Mouse (Mus musculus) CH12.LX (cell line): ENCODE measurements at regions not wholly inside any gene's neighbourhood (a gene's known extent, or its start where the extent isn't known, plus 50 kb on each side); places are given as distances from the start of the nearest gene placed in this dataset.

ENCODE experiments used
- DNase-seq: peaks from one replicate; pipeline ENCODE4 v3.0.0-alpha.2; 2013; ENCODE audit errors: extremely low read depth
- H3K27ac ChIP-seq: 2 replicates; pipeline ENCODE4 v1.5.1; 2012; ENCODE audit warnings: low read depth, mild to moderate bottlenecking, control low read depth, moderate library complexity; ENCODE audit not compliant: insufficient read depth
- H3K27me3 ChIP-seq: replicated peaks from 2 replicates; pipeline ENCODE3; 2012; ENCODE audit warnings: inconsistent platforms
- H3K36me3 ChIP-seq, 2 experiments: replicated peaks in 1 of 2; 2 replicates each; pipeline versions ENCODE3 to v1.6.1; 2012; ENCODE audit warnings: inconsistent platforms in 1 of 2, low read length in 1 of 2, mild to moderate bottlenecking in 1 of 2, mixed read lengths in 1 of 2, moderate library complexity in 1 of 2; ENCODE audit not compliant: control insufficient read depth in 1 of 2, insufficient read depth in 1 of 2
- H3K4me1 ChIP-seq, 2 experiments: 2 replicates each; pipeline ENCODE4 v1.6.1; 2012; ENCODE audit warnings: inconsistent platforms in 1 of 2, moderate library complexity in 1 of 2; ENCODE audit not compliant: insufficient read depth in 2 of 2, control insufficient read depth in 1 of 2
- H3K4me2 ChIP-seq: 2 replicates; pipeline ENCODE4 v1.6.1; 2012; ENCODE audit warnings: low read depth, mild to moderate bottlenecking, control low read depth; ENCODE audit not compliant: poor library complexity, insufficient read depth, severe bottlenecking
- H3K4me3 ChIP-seq, 3 experiments: fragments of 150-350 bp in 1 of 3; sonication (generic) in 1 of 3; replicated peaks in 1 of 3; 2 replicates each; pipeline versions ENCODE3 to v1.5.1; 2011 to 2012; ENCODE audit warnings: low read depth in 2 of 3, low read length in 2 of 3, mild to moderate bottlenecking in 2 of 3, moderate library complexity in 2 of 3, control low read depth in 1 of 3, improper control_type of control experiment in 1 of 3, inconsistent platforms in 1 of 3, mixed read lengths in 1 of 3; ENCODE audit not compliant: poor library complexity in 1 of 3
- H3K79me2 ChIP-seq: replicated peaks from 2 replicates; pipeline ENCODE4 v1.6.1; 2012; ENCODE audit warnings: mild to moderate bottlenecking, moderate library complexity; ENCODE audit not compliant: control insufficient read depth, poor library complexity, insufficient read depth, severe bottlenecking; ENCODE audit errors: extremely low read depth
- H3K9ac ChIP-seq: 2 replicates; pipeline ENCODE4 v1.6.1; 2012; ENCODE audit warnings: low read depth, mild to moderate bottlenecking, control low read depth, moderate library complexity; ENCODE audit not compliant: insufficient read depth
- H3K9me3 ChIP-seq: replicated peaks from 2 replicates; pipeline ENCODE3; 2012; ENCODE audit warnings: low read length, inconsistent platforms, mixed read lengths
- BHLHE40 ChIP-seq: IDR thresholded peaks from 2 replicates; pipeline ENCODE4 v1.6.1; 2011; ENCODE audit warnings: mild to moderate bottlenecking, low read depth, low read length, improper control_type of control experiment
- CHD2 ChIP-seq: IDR thresholded peaks from 2 replicates; pipeline ENCODE4 v1.6.1; 2011; ENCODE audit warnings: low read length, improper control_type of control experiment
- CTCF ChIP-seq, 2 experiments: IDR thresholded peaks in 1 of 2; conservative IDR thresholded peaks in 1 of 2; 2 replicates each; pipeline ENCODE4 v1.5.1; 2011 to 2012; ENCODE audit warnings: low read depth in 2 of 2, low read length in 2 of 2, improper control_type of control experiment in 1 of 2, inconsistent platforms in 1 of 2, mild to moderate bottlenecking in 1 of 2, moderate library complexity in 1 of 2
- ELF1 ChIP-seq: IDR thresholded peaks from 2 replicates; pipeline ENCODE4 v1.6.1; 2014; ENCODE audit warnings: low read depth, mild to moderate bottlenecking, inconsistent platforms, low read length, improper control_type of control experiment
- EP300 ChIP-seq: IDR thresholded peaks from 2 replicates; pipeline ENCODE4 v1.6.1; 2011; ENCODE audit warnings: low read length, improper control_type of control experiment
- ETS1 ChIP-seq: conservative IDR thresholded peaks from 2 replicates; pipeline ENCODE4 v1.6.1; 2012; ENCODE audit warnings: low read depth, mild to moderate bottlenecking, inconsistent platforms, low read length, improper control_type of control experiment, moderate library complexity
- GABPA ChIP-seq: IDR thresholded peaks from 2 replicates; pipeline ENCODE4 v1.6.1; 2012; ENCODE audit warnings: low read depth, low read length, improper control_type of control experiment, inconsistent platforms; ENCODE audit not compliant: insufficient replicate concordance
- KAT2A ChIP-seq: IDR thresholded peaks from 2 replicates; pipeline ENCODE4 v1.6.1; 2012; ENCODE audit warnings: low read length, improper control_type of control experiment, inconsistent platforms; ENCODE audit not compliant: insufficient replicate concordance
- MAX ChIP-seq: IDR thresholded peaks from 2 replicates; pipeline ENCODE4 v1.6.1; 2011; ENCODE audit warnings: low read length, improper control_type of control experiment
- MXI1 ChIP-seq: IDR thresholded peaks from 2 replicates; pipeline ENCODE4 v1.6.1; 2011; ENCODE audit warnings: mild to moderate bottlenecking, low read depth, low read length, improper control_type of control experiment
- MYC ChIP-seq: IDR thresholded peaks from 2 replicates; pipeline ENCODE4 v1.6.1; 2011; ENCODE audit warnings: low read depth, mild to moderate bottlenecking, improper control_type of control experiment, low read length
- NRF1 ChIP-seq: IDR thresholded peaks from 2 replicates; pipeline ENCODE4 v1.6.1; 2014; ENCODE audit warnings: low read depth, mild to moderate bottlenecking, inconsistent platforms, low read length, improper control_type of control experiment, moderate library complexity
- POLR2A ChIP-seq: IDR thresholded peaks from 2 replicates; pipeline ENCODE4 v1.6.1; 2011; ENCODE audit warnings: low read depth, mild to moderate bottlenecking, improper control_type of control experiment, low read length
- POLR2AphosphoS2 ChIP-seq: IDR thresholded peaks from 2 replicates; pipeline ENCODE4 v1.6.1; 2011; ENCODE audit warnings: low read depth, low read length, improper control_type of control experiment
- RAD21 ChIP-seq: IDR thresholded peaks from 2 replicates; pipeline ENCODE4 v1.6.1; 2011; ENCODE audit warnings: low read depth, mild to moderate bottlenecking, low read length, improper control_type of control experiment, moderate library complexity
- RCOR1 ChIP-seq: conservative IDR thresholded peaks from 2 replicates; pipeline ENCODE4 v1.6.1; 2012; ENCODE audit warnings: low read depth, mild to moderate bottlenecking, inconsistent platforms, low read length, improper control_type of control experiment
- SMC3 ChIP-seq: IDR thresholded peaks from 2 replicates; pipeline ENCODE4 v1.6.1; 2011; ENCODE audit warnings: low read depth, low read length, improper control_type of control experiment
- TCF12 ChIP-seq: IDR thresholded peaks from 2 replicates; pipeline ENCODE4 v1.6.1; 2014; ENCODE audit warnings: low read depth, mild to moderate bottlenecking, inconsistent platforms, low read length, improper control_type of control experiment
- USF1 ChIP-seq: IDR thresholded peaks from 2 replicates; pipeline ENCODE4 v1.6.1; 2014; ENCODE audit warnings: low read depth, mild to moderate bottlenecking, inconsistent platforms, low read length, improper control_type of control experiment
- USF2 ChIP-seq: conservative IDR thresholded peaks from 2 replicates; pipeline ENCODE4 v1.6.1; 2011; ENCODE audit warnings: low read depth, low read length, improper control_type of control experiment
- ZC3H11A ChIP-seq: IDR thresholded peaks from 2 replicates; pipeline ENCODE4 v1.6.1; 2012; ENCODE audit warnings: low read depth, mild to moderate bottlenecking, inconsistent platforms, low read length, improper control_type of control experiment
- ZKSCAN1 ChIP-seq: IDR thresholded peaks from 2 replicates; pipeline ENCODE4 v1.6.1; 2012; ENCODE audit warnings: low read depth, inconsistent platforms, low read length, improper control_type of control experiment, borderline replicate concordance
- ZNF384 ChIP-seq: IDR thresholded peaks from 2 replicates; pipeline ENCODE4 v1.6.1; 2012; ENCODE audit warnings: low read depth, low read length, improper control_type of control experiment, inconsistent platforms
- dilution Hi-C: fragments of 300-500 bp; cut with MboI; formaldehyde crosslinking; loops from 2 replicates; pipeline ENCODE4 v1.14.3; 2020; ENCODE audit warnings: low sequenced_read_pairs; ENCODE audit not compliant: extremely low pct_unique_long_range_greater_than_20kb, extremely low pct_ligation_motif_present
- in situ Hi-C: fragments of 300-500 bp; cut with MboI; formaldehyde crosslinking; loops from 3 replicates; pipeline ENCODE4 v1.14.3; 2019; ENCODE audit warnings: low sequenced_read_pairs, low pct_ligation_motif_present, low pct_unique_long_range_greater_than_20kb, mixed read lengths

DNA sequence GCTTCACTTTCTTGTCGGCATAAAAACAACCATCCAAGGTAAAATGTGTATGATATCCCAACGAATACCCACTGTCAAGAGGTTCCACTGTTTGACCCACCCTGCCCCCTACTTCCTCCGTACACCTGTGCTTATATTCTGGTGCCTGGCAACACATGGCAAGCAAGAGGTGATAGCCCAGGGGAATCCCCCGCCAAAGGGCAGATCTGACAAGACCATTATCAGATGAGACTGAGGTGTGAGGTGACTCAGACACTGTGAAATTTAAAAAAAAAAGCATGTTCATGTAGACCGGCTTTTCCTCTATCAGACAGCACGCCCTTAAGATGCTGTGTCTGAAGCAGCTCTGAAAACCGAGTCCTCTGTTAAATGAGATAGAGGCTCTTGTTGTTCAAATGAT lies 89.4 kb upstream of the Bach2 start:
- no peak for TF ChIP-seq POLR2AphosphoS2
- peak; percentile 41; the same call in 1 of the 2 replicates for TF ChIP-seq EP300
- TF ChIP-seq CTCF (conservative IDR thresholded peaks at IDR 0.05 in 1 of 2, IDR thresholded peaks at IDR 0.05 in 1 of 2; ENCODE audit: low read depth in 2 of 2, low read length in 2 of 2): no peak
- no peak for TF ChIP-seq RCOR1
- TF ChIP-seq ZKSCAN1: no peak
- no peak for TF ChIP-seq NRF1
- peak; percentile 84 for TF ChIP-seq ZNF384
- TF ChIP-seq KAT2A: no peak
- TF ChIP-seq CHD2: no peak
- no peak for TF ChIP-seq MXI1
- TF ChIP-seq ETS1: 0 out of 2 replicates have a peak, but pooled peaks have one; percentile 22
- TF ChIP-seq MAX: no peak
- no peak for TF ChIP-seq ELF1
- TF ChIP-seq USF1: no peak
- no peak for TF ChIP-seq USF2
- TF ChIP-seq POLR2A: no peak
- TF ChIP-seq SMC3: no peak
- TF ChIP-seq TCF12: 0 out of 2 replicates have a peak, but pooled peaks have one; percentile 17
- Histone ChIP-seq H3K27ac (no peak overlapping the region), H3K4me1 (peaks cover 3 to 23% of the 10 kb centered on the region in 2 experiments; a peak in 2 of 4 replicates), H3K9ac (no peak overlapping the region), H3K4me2 (peak overlapping the region; percentile 27; the same call in 1 of the 2 replicates), H3K36me3 (no peaks in the 10 kb centered on the region), H3K79me2 (no peaks in the 10 kb centered on the region), H3K9me3 (no peaks in the 10 kb centered on the region), H3K27me3 (no peaks in the 10 kb centered on the region), H3K4me3 (no peak overlapping the region)
- DNase-seq: peak; percentile 78
- in situ Hi-C loops (no loop called here), dilution Hi-C loops (no loop called here)

DNA sequence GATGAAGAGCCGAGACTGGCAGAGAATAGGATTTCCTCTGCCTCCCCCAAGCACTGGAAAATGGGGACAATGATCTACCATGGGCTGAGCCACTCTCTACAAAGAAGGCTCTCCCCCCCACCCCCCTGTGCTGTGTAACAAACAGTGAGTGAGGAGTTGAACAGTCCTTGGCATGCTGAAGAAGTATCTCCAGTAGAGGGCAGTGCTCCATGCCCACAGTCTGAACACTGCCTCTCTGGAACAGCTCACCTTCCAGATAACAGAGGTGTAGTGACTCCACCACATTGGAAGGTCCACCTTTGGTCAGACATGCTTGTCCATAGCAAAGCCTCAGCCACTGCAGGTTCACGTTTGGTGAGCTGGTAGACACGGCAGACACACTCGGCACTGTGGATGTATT lies 85.2 kb upstream of the Bach2 start:
- H3K4me2 ChIP-seq: no peak overlapping the region
- TF ChIP-seq SMC3 (peak; percentile 81), CTCF (conservative IDR thresholded peaks at IDR 0.05 in 1 of 2, IDR thresholded peaks at IDR 0.05 in 1 of 2; ENCODE audit: low read depth in 2 of 2, low read length in 2 of 2) (peak; percentile 62 to 73), GABPA (no peak), RAD21 (peak; percentile 67), BHLHE40 (no peak), CHD2 (no peak), ZNF384 (no peak), ZC3H11A (no peak), TCF12 (no peak), MYC (no peak)
- TF ChIP-seq, all 38 proteins: peak for 3
- no peaks in the 10 kb centered on the region for H3K36me3 ChIP-seq
- in situ Hi-C loops: no loop called here
- DNase-seq: peak; percentile 54
- no peak overlapping the region for H3K9ac ChIP-seq
- peaks cover 1% of the 10 kb centered on the region for H3K27me3 ChIP-seq
- peaks cover 3 to 17% of the 10 kb centered on the region in 2 experiments; a peak in 2 of 4 replicates for H3K4me1 ChIP-seq
- no peak overlapping the region for H3K27ac ChIP-seq
- dilution Hi-C loops: no loop called here
- H3K79me2 ChIP-seq: no peaks in the 10 kb centered on the region
- H3K4me3 ChIP-seq: no peak overlapping the region
- H3K9me3 ChIP-seq: no peaks in the 10 kb centered on the region
